Mouse (Mus musculus) gastrocnemius, adult 8-10 months (tissue): ENCODE measurements around the gene Poldip3. TPM values are rescaled to one million over a fixed set of nuclear protein-coding genes. Genes with fewer than 3 reads are reported as not detected.
"Not testable (repeated sequence)": the region's sequence is repeated elsewhere in the genome, so short reads cannot be mapped to it uniquely, and the experiment has no call there.

ENCODE experiments used
- DNase-seq, 2 experiments: peaks; one replicate each; pipeline ENCODE4 v3.0.0; 2022; ENCODE audit warnings: low spot score in 2 of 2
- total RNA-seq, 4 experiments: library from RNA; stranded (reverse); gene quantifications; 2 replicates each; pipeline ENCODE4 v1.2.4; 2022

Poldip3 gene
- total RNA-seq, 4 experiments from 2014 or later: 12.3 to 18.1 (median 16.9) TPM

DNA sequence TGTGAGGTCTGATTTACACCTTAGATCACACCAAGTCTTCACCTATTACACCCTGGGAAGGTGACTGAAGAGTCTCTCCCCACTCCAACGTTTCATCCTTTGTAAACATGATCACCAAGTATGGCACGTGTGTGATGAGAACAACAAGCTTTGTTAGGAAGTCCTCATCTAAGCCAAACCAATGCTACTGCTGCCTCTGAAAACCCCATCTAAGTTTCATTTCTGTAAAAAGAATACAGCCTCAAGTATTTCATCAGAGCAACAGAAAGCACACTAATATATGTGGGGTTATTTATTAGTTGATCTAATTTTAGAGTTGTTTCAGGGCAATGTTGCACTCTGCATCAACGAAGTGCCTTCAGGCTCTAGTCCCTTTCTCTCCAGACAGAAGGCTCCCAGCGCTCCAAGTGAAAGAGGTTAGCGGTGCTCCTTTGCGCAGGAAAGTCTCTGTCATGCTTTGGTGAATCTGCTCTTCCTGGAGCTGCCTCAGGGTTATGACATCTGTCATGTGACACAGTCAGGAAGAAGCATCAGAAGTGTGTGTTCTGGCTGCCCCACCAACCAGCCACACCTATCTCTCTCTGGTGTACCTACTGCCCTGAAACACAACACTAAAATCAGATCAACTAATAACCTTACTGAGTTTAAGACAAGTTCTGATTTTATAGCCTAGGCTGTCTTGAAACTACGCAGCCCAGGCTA is 19.5 kb downstream of the Poldip3 start:
- DNase-seq: no peak

DNA sequence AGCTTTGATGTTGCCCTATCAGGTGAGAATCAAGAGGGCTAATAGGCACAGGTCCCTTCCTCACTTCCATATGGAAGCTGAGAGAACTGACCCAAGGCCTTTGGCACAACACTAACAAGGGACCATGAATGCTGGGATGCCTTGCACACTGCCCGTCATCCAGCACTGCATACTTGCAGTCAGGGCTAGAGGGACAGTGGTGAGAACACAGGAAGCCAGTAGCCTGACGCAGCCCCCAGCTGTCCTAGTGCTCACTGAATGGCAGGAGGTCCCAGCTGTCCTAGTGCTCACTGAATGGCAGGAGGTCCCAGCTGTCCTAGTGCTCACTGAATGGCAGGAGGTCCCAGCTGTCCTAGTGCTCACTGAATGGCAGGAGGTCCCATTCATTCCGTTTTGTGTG is 22.1 kb downstream of the Poldip3 start:
- not testable (repeated sequence) for DNase-seq

DNA sequence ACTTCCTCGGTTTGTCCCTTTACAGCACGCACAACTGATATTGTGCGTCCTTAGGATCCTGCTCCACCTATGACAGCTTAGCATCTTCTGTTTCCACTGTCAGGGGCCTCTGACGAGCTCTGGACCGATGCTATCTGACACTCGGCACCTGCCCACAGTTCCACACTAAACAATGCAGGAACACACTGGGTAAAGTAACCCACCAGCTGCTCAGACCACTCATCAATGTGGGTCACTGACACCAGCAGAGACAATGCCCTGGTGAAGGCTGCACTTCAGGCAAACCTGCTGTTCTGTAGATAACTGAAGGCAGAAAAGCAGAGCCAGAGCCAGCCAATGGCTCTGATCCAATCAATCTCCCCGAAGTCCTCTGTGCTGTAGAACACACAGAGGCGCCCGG is 22.6 kb downstream of the Poldip3 start:
- no peak for DNase-seq

DNA sequence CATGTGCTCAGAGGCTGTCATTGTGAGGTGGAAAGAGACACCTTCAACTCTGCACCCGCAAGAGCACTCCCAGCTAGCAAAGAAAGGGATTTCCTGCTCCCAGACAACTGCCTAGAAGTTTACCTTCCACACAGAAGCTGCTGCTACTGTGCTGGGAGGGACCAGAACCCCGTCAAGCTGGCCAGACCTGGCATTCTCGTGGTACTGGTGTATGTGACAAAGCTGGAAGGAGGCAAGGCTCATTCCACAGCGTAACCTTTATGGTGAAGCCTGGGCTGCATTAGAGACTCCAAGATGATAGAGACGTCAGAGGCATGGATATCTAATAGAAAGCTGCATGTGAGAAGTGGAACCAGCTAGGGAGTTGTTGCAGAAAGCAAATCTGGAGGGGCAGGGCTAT is 24.6 kb downstream of the Poldip3 start:
- DNase-seq: no peak

DNA sequence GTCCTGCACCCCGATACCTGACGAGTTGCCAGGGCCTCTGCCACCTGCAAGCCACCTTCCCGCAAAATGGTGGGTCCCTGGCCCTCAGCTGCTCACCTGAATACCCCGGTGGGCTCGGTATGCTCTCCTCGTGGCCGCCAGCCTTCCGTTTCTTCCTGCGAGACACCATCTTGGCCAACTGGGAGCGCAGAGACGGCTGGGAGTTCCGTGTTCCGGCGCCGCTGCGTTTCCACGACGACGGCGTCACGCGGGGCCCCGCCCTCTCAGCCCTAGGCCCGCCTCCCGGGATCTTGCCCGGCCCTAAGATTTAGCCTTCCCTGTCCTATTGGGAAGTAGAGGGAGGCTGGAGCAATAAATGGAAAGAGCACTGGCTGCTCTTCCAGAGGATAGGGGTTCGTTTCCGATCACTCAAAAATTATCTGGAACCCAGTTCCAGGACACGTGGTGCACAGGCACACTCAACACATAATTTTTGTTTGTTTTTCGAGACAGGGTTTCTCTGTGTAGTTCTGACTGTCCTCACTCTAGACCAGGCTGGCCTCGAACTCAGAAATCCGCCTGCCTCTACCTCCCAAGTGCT is 26.5 kb downstream of the Poldip3 start, which contains the start of gene Rrp7a:
Gene Rrp7a, minus strand, starts transcription at position 236 of the 580 bp plus-strand sequence.
- peak; percentile 86 to 87 for DNase-seq

DNA sequence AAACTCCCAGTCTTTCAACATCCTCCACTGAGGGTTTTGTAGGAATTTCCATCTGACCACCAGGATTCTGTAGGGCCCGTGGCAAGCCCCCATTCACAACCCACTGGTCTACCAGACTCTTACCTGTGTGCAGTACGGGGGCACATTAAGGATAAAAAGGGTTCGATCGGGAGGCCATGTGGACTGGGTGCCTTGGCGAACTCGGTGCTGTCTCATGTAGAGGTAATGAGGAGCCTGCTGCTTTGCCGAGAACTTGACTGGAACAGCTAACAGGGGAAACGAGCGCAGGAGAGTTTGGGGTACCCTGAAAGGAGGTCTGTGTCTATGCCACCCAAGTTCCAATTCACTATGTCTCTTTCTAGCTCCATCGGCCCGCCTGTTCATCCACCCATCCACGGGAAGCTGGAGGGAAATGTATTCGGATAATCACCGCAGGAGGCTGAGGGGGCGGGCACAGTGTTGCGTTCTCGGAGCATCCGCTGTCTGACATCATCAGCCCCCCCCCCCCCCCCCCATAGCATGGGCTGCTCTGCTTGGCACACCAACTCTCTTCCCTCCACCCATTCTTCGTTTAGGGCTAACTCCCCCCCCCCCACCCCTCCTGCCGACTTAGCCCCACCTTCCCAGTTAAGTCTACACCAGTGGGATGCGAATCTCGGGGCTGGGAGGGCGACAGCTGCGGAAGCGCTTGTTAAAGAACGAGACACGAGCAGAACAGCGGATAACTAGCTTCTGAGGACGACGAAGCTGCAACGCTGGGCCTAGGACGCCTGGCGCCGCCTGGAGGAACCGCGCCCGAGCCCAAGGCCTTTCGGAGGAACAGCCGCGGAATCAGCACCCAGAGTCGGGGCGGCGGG is 27.2 kb downstream of the Poldip3 start:
- DNase-seq: no peak

DNA sequence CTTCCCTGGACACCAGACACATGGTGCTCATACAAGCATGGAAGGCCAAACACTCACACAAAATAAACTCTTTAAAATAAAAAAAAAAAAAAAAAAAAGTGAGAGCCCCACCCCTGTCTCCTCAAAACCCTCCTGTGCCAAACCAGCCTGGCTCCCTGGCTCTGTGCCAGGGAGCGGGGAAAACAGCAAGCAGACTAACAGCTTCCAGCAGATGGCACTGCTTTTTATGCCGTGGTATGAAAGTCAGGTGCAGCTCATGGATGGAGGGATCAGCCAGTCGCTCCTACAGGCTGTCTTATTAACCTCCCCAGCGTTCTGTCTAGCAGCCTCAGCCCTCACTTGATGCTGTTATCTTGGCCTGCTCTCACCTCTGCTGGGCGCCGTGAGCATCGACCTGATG is 30.8 kb downstream of the Poldip3 start:
- DNase-seq: no peak

DNA sequence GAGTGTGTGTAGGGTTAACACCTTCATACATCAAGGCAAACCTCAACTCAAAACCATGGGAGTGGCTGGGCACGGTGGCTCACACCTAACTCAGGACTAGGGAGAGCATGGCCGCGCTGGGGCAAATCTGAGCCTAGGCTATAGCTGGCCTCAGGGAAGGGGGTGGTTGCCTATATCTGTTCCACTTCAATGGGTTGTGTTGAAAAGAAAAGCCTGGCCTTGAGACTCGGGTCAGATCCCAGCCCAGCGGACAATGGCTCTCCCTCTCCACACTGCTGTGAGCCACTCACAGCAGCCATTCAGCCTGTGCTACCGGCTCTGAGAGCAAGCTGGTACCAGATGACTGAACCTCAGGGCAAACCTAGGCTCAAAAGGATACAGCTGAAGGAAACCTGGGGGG is 34.1 kb downstream of the Poldip3 start:
- DNase-seq: no peak

DNA sequence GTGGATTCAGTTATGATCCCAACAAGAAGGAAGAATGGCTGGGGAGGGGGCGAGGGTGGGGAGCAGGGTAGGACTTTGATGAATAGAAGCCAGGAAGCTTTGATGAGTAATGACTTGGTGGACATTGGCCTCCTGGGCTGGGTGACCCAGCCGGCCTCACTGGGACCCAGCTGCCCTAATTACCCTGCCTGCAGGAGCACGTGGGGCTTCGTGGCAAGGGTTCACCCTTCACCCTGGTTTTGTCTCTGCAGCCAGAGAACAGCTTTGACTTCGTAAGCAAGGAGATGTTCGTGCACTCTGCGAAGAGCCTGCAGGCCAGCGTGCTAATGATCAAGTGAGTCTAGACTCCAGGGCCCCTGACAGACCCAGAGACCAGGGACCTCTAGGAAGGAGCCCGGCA is 35.1 kb downstream of the Poldip3 start:
- DNase-seq: no peak

DNA sequence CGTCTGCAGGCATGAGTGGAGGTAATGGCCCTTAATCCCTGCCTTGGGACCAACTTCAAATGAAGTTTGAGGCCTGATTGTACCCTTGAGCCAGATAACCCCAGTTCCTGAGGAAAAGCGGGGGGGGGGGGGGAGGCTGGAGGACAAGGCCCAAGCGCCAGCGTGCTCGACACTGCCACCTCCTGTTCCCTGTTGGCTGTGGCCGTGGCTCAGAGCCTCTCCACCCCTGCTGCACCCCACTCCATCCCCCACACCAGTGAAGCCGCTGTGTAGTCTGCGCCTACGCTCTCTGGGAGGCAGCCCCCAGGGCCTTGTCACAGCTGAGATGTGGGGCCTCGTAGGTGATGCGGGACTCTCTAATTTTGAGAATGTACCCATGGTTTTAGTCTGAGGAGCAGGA is 36.3 kb downstream of the Poldip3 start:
- DNase-seq: peak; percentile 40 to 49

DNA sequence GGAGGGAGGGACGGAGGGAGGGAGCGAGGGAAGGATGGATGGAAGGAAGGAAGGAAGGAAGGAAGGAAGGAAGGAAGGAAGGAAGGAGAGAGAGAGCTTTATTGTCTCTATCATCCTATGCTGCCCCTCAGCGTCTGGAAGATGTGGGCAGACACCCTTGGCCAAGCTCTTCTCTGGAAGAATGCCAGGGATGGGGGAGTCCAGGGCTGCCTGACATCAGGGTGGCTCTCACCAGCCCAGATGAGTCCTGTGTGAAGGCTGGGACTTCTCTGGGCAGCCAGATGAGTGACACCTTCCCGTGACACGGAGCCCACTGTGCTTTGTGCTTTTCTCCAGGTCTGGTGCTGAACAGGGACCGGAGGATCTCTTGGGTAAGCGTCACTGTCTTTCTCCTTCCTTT is 37.3 kb downstream of the Poldip3 start:
- no peak for DNase-seq

DNA sequence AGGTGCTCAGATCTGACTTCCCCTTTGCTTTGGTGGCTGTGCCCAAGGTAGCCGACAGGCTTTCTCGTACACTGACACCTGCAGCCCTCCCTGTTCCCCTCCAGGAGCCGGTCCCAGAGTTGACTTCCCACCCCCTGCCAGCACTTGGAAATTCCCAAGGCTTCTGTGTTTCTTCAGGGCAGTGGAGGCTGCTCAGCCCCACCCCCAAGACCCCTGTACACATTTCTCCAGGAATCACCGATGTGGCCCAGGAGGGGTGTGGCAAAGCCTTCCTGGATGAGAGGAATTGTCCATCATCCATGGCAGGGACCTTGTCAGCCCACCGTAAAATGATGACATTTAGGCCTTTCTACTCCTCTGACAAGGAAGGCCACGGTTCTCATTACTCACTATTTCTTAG is 37.9 kb downstream of the Poldip3 start:
- no peak for DNase-seq

DNA sequence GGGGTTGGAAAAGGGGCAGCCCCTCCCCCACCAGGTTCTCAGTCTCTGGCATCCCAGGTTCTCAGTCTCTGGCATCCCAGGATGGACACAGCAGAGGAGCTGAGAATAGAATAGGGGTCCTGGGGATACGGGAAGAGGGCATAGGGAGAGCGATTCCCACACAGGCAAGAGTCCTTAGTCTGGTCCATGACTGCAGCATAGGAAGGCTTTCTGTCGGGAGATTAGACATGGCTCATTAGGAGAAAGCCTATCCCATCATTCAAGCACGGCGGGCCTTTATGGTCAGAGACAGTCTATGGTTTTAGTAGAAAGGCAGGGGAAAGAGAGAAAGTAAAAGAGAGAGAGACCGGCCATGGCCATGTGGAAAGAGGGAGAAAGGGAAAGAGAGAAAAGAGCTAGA is 41.4 kb downstream of the Poldip3 start:
- DNase-seq: no peak

DNA sequence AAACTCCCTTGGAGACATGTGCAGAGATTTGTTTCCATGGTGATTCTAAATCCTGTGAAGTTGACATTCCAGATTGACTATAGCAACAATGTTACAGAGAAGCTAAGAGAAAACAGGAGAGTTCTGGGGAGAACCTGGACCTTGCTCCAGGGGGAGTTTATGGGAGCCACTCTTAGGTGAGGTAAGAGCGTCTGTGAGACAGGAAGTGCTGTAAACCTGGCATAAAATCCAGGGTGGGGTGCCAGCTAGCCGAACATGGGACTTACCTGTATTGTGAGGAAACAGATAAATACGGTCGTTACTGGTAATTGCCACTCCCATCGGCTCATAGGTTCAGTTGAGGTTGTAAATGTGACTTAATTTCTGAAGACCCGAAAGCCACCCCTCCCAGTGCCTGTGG is 42.8 kb downstream of the Poldip3 start:
- DNase-seq: no peak

DNA sequence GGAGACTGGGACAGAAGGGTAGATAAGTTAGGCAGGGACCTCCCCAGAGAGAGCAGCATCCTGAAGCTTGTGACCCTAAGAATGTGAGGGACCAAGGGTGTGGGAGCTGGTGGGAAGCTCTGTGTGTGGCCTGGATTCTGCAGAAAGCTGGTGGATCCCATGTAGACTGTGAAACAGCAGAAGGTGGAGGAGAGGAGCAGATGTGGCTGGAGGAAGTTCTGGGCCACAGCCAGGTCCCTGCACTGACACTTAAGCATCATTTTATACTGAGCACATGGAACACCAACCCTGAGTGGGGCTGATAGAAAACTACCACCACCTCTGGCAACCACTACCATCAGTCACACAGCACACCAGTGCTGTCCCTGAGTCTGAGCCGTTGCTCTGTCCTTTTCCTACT is 46.1 kb downstream of the Poldip3 start:
- no peak for DNase-seq

DNA sequence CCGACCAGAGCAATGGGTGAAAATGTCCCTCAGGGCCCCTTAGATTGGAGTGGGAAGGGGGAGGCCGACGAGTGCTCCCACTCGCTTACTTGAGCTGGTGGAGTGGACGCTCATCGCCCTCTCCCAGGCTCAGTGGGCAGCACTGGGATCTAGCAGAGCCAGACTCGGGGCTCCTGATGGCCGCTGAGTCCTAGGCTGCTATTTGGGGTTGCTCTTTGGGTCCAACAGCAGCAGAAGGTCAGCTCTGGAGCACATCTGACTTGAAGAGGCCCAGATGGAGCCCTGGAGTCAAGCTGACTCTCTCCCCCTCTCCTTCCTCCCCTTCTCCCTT is 48.9 kb downstream of the Poldip3 start:
- DNase-seq: no peak

DNA sequence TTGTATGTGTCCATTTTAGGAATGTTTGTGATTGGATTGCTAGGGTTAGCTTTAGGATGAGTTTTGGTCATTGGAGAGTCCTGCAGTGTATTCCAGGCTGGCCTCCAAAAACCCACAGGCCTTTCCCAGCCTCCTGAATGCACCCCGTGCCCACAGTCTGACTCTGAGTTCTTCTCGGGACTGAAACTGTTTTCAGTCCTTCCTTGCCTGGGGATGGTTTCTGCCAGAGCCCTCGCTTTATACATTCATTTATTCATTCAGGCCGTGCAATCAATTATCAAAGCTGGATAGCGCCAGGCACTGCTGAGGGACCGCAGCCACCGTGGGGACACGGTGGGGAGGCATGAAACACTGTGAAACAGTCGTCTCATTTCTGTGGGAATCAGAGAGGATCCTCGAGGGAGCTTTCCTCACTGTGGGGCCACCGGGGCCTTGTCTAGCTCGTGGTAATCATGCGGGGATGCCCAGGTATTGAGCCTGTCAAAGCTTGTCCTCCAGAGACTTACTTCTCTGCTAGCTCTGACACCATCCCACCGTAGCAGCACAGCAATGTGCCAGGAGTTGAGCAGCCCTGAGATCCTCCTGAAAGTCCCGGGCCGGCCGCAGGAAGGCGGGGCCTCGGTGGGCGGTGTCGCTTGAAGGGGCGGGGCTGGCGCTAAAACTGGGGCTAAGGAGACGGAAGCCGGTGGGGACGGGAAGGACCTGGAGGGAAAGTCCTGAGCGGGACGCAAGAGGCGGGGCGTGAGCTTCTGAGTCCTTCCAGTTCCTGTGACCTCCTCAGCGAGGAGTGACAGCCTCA is 49.5 kb downstream of the Poldip3 start:
- DNase-seq: peak; percentile 86 to 91

DNA sequence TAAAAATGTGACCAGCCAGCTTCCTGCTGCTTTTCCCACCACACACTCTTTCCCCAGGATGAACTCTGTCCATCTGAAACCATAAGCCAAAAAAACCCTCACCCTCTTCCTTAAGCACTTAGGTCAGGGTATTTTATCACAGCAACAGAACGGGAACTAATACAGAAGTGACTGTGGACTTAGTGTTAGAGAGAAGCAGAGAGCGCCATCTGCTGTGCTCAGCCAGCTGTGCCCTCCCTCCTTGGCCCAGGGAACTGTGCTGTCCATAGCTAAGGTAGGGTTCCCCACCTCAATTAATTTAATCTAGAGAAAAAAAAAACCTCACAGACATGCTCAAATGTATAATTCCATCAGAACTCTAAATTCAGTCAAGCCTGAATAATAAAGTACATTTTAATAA is 53.2 kb downstream of the Poldip3 start:
- DNase-seq: no peak

DNA sequence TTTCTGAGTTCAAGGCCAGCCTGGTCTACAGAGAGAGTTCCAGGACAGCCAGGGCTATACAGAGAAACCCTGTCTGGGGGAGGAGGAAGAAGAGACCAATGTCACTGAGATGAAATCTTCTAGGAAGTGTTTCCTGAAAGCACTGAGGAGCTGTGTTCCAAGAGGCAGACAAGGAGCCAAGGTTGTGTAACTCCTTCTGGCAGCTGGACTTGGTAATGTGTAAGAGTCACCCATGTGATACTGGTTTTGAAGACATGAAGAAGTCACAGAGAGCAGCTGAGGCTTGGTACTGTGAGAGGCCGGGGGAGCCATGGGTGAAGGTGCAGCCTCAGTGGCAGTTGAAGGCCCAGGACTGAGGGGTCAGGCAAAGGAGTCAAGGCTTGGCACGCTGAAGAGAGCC is 55.5 kb downstream of the Poldip3 start:
- DNase-seq: peak; percentile 46 to 48

DNA sequence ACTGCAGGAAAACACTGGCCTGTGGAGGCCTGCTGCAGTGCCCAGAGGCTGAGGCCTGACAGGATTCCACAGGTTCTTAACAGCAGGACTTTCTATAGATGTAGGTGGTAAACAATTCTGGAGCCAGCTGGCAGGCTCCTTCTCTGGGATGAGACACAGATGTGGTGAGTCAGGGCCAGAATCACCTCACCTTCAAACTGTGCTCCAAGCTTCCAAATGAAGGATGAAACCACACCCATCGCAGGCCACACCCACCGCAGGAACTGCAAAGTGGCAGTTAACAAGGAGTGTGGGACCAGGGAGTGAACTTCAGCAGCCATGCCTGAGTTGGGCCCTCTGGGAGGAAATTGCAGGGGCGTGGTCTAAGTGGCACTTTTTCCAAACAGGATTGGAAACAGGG is 58.3 kb downstream of the Poldip3 start:
- DNase-seq: no peak

DNA sequence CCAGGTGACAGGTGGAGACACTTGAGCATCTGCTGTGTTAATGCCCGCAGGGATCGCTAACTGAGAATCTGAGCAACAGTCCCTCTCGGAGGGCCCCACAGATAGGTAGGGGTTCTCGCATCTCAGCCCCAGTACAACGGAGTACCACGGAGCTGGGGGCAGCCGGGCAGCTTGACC is 59.9 kb downstream of the Poldip3 start, which contains the start of gene Serhl:
Gene Serhl, plus strand, starts transcription at position 78 of the 177 bp plus-strand sequence.
- DNase-seq: no peak
